Mouse (Mus musculus) brain, embryonic 14.5 days (tissue): ENCODE data around the gene Zfp385b.

ENCODE experiments used
- CTCF ChIP-seq: fragments of 200-500 bp; IDR thresholded peaks from 2 replicates; pipeline ENCODE4 v1.5.1; 2012; ENCODE audit warnings: inconsistent platforms, mild to moderate bottlenecking, moderate library complexity, borderline replicate concordance; ENCODE audit not compliant: insufficient read depth, insufficient read length; ENCODE audit errors: extremely low read depth
- POLR2A ChIP-seq: fragments of 200-500 bp; IDR thresholded peaks from 2 replicates; pipeline ENCODE4 v1.6.1; 2012; ENCODE audit warnings: mild to moderate bottlenecking, inconsistent platforms, borderline replicate concordance; ENCODE audit not compliant: poor library complexity, insufficient read depth, insufficient read length, severe bottlenecking; ENCODE audit errors: extremely low read depth

- TF ChIP-seq POLR2A, result no peak
- no peak for TF ChIP-seq CTCF
Measured at GRCm38 (mm10) chr2:77477536-77477935, 341.9 kb downstream of the Zfp385b start.
